In genomic region chr2:22775213-22775612, GRCm38 (mm10) we compare ENCODE assay signal across 8 mouse cellular contexts. TPM values are rescaled to one million over a fixed set of nuclear protein-coding genes. Genes with fewer than 3 reads are reported as not detected.
DNase-seq lines count a peak whose midpoint lies in the region; ATAC-seq and TF ChIP-seq lines count a peak whose summit lies in the region.

No protein-coding gene starts in this region.

- H3K9me3 ChIP-seq in stomach, embryonic 15.5 days = no peaks in the 10 kb centered on the region

- no peak overlapping the region for H3K4me2 ChIP-seq in stomach, embryonic 15.5 days

- 51% methylated on average over 8 of the region's 8 CpGs for WGBS in stomach, embryonic 15.5 days

- 0 out of 2 replicates have a peak overlapping the region, but pooled peaks have one; percentile 3 for H3K4me3 ChIP-seq in left cerebral cortex, adult 2 months
- H3K4me3 ChIP-seq in stomach, embryonic 15.5 days (replicated peaks) = 0 out of 2 replicates have a peak overlapping the region, but pooled peaks have one; percentile 1

- intact Hi-C loops in left cerebral cortex, adult 2 months (cut with DNase I) = no loop called here
- intact Hi-C loops in left cerebral cortex, postnatal 25 days (cut with DNase I) = no loop called here

- DNase-seq in left cerebral cortex, adult 2 months (ENCODE audit: extremely low spot score in 1 of 2, low spot score in 2 of 2) = no peak
- no peak for DNase-seq in left cerebral cortex, postnatal 25 days (ENCODE audit: low spot score in 2 of 2)
- DNase-seq in MEL-GATA-1-ER (ENCODE audit: extremely low read depth, low read depth) = peak; percentile 47
- no peak for DNase-seq in layer of hippocampus, postnatal 10 days (ENCODE audit: low spot score in 2 of 2)
- DNase-seq in c-Kit-positive CD71-positive TER-119-positive erythroid progenitor cells, embryonic 14.5 days (ENCODE audit: low spot score) = no peak
- DNase-seq in lung, postnatal 14 days = no peak

- ATAC-seq in erythroid progenitor cell, adult 5-6 weeks (replicated peaks; ENCODE audit: low FRiP score, poor library complexity, severe bottlenecking) = peak; percentile 71
- ATAC-seq in stomach, embryonic 15.5 days (ENCODE audit: insufficient read depth, low FRiP score, low read depth) = no peak

- H3K9ac ChIP-seq in stomach, embryonic 15.5 days = no peak overlapping the region

- TF ChIP-seq CTCF in left cerebral cortex, adult 2 months (IDR thresholded peaks at IDR 0.05) = no peak

- H3K4me1 ChIP-seq in stomach, embryonic 15.5 days = no peaks in the 10 kb centered on the region

- no peak overlapping the region for H3K27ac ChIP-seq in left cerebral cortex, adult 2 months
- no peak overlapping the region for H3K27ac ChIP-seq in stomach, embryonic 15.5 days

- no peaks in the 10 kb centered on the region for H3K27me3 ChIP-seq in stomach, embryonic 15.5 days (replicated peaks)

- no peaks in the 10 kb centered on the region for H3K36me3 ChIP-seq in stomach, embryonic 15.5 days

RNA-seq across cellular contexts. Expression of gene Apbb1ip, which starts 1.3 kb away (rescaled TPM):
- 1 to 10 TPM; 5.0 to 6.1 TPM for total RNA-seq in left cerebral cortex, adult 2 months (2021)
- 1 to 10 TPM; 5.3 to 6.0 TPM for total RNA-seq in left cerebral cortex, postnatal 25 days (2021)
- 41.8 and 60.8 TPM in 2 replicates for total RNA-seq in erythroid progenitor cell, adult 5-6 weeks (2015; ENCODE audit: low replicate concordance)
- 7.2 and 16.9 TPM in 2 replicates for total RNA-seq in erythroid progenitor cell, adult 5-6 weeks (2017; ENCODE audit: low replicate concordance)
- polyA plus RNA-seq in stomach, embryonic 15.5 days (2015; fragmentation: Nextera tagmentation; extraction: Ambion mirVana) = 2.0 and 4.2 TPM in 2 replicates
- total RNA-seq in layer of hippocampus, postnatal 10 days (2021) = 1 to 10 TPM; 6.3 to 6.4 TPM
